Mouse (Mus musculus): ENCODE measurements at regions not wholly inside any gene's neighbourhood (a gene's known extent, or its start where the extent isn't known, plus 50 kb on each side); places are given as distances from the start of the nearest gene placed in this dataset.
A peak's percentile ranks its signal among the peaks of the same experiment; 100 is the strongest.

GRCm38 (mm10) chr3:15237817-15238432, 94.2 kb downstream of the Gm9733 start:
- 68% methylated on average over 5 of the region's 5 CpGs for WGBS

DNA sequence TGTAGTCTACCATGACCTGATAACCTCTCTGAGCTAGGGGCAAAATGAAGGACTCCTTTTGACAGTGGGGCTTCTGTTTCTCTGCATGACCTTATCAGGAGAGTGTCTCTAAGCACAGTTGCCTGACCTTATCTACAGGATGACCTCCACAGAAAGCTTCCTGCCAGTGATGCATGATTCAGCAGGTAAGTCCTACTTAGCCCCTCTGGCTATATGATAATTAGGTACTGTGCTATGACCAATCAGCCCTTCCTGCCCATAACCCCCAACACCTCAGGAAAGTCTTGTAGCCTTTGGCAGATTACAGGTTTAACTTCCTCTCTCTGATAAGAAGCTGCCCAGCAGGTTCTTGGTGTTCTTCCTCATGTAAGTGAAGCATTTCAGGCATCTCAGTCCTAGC, 89.7 kb downstream of the Gm9733 start:
- no peak for ATAC-seq (replicated peaks; ENCODE audit: low FRiP score, low TSS enrichment, low read depth)
- Histone ChIP-seq H3K9me3 (ENCODE audit: control insufficient read depth, low read length) (no peaks in the 10 kb centered on the region), H3K9ac (ENCODE audit: low read length) (no peak overlapping the region), H3K4me2 (ENCODE audit: low read length) (no peak overlapping the region), H3K36me3 (ENCODE audit: control insufficient read depth, insufficient read depth, low read length) (no peaks in the 10 kb centered on the region), H3K4me3 (ENCODE audit: low read depth, low read length) (no peak overlapping the region), H3K27ac (ENCODE audit: low read depth) (no peak overlapping the region), H3K4me1 (replicated peaks; ENCODE audit: control insufficient read depth, insufficient read depth, low read length) (no peaks in the 10 kb centered on the region), H3K27me3 (replicated peaks; ENCODE audit: control insufficient read depth, insufficient read depth, low read length) (no peaks in the 10 kb centered on the region)
- no peak for DNase-seq (ENCODE audit: low spot score)

More at GRCm38 (mm10) chr3:15237817-15238432, 94.2 kb downstream of the Gm9733 start:
- no peak overlapping the region for H3K27ac ChIP-seq (ENCODE audit: low read depth)
- no peak for ATAC-seq (replicated peaks; ENCODE audit: low FRiP score, low TSS enrichment, low read depth)
- H3K9me3 ChIP-seq (ENCODE audit: control insufficient read depth, low read length) = no peaks in the 10 kb centered on the region
- H3K36me3 ChIP-seq (ENCODE audit: control insufficient read depth, insufficient read depth, low read length) = no peaks in the 10 kb centered on the region
- DNase-seq (ENCODE audit: low spot score) = no peak
- no peak overlapping the region for H3K9ac ChIP-seq (ENCODE audit: low read length)
- no peaks in the 10 kb centered on the region for H3K27me3 ChIP-seq (replicated peaks; ENCODE audit: control insufficient read depth, insufficient read depth, low read length)
- no peaks in the 10 kb centered on the region for H3K4me1 ChIP-seq (replicated peaks; ENCODE audit: control insufficient read depth, insufficient read depth, low read length)
- H3K4me2 ChIP-seq (ENCODE audit: low read length) = no peak overlapping the region
- no peak overlapping the region for H3K4me3 ChIP-seq (ENCODE audit: low read depth, low read length)

DNA sequence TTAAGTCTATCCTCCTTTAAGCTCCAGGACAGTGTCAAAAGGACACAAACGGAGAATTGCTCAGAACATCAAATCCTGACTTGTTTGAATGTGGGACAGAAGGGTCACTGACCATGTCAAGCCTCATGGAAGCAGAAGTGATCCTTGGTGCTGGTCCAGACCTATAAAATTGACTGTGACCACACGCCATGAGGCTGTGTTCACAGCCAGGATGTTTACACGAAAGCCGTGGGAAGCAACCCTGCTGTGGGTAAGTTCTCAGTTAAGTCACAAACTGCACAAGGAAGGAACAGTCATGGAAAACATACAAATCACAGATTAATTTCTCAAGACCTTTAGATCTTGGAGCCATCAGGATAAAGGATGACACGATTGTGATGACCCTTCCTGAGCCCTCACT, 88.5 kb downstream of the Gm9733 start:
- Histone ChIP-seq H3K27ac (ENCODE audit: low read depth) (no peak overlapping the region), H3K9ac (ENCODE audit: low read length) (no peak overlapping the region), H3K9me3 (ENCODE audit: control insufficient read depth, low read length) (no peaks in the 10 kb centered on the region), H3K36me3 (ENCODE audit: control insufficient read depth, insufficient read depth, low read length) (no peaks in the 10 kb centered on the region), H3K4me2 (ENCODE audit: low read length) (no peak overlapping the region), H3K4me1 (replicated peaks; ENCODE audit: control insufficient read depth, insufficient read depth, low read length) (no peaks in the 10 kb centered on the region), H3K27me3 (replicated peaks; ENCODE audit: control insufficient read depth, insufficient read depth, low read length) (no peaks in the 10 kb centered on the region), H3K4me3 (ENCODE audit: low read depth, low read length) (no peak overlapping the region)
- no peak for DNase-seq (ENCODE audit: low spot score)
- no peak for ATAC-seq (replicated peaks; ENCODE audit: low FRiP score, low TSS enrichment, low read depth)
- 50% methylated on average over 5 of the region's 5 CpGs for WGBS

DNA sequence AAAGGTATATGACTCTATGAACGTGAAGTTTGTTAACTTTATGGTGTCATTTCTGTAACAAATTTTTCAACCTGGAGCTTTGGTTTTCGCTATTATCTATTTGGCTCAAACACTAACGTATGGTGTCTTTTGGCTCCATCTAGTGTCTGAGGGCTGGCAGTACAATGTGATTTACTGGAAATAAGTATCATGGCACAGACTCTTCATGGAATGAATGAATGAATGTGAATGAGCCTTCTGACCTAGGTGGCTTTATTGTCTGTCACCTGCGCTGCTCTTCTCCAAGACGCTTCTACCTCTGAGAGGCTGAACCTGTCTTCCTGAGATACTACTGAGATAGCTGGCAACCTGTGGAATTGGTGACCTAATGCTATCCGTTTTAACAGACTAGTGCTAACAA, 87.1 kb downstream of the Gm9733 start:
- Histone ChIP-seq H3K36me3 (ENCODE audit: control insufficient read depth, insufficient read depth, low read length) (no peaks in the 10 kb centered on the region), H3K9me3 (ENCODE audit: control insufficient read depth, low read length) (no peaks in the 10 kb centered on the region), H3K4me3 (ENCODE audit: low read depth, low read length) (no peak overlapping the region), H3K4me1 (replicated peaks; ENCODE audit: control insufficient read depth, insufficient read depth, low read length) (no peaks in the 10 kb centered on the region), H3K27me3 (replicated peaks; ENCODE audit: control insufficient read depth, insufficient read depth, low read length) (no peaks in the 10 kb centered on the region), H3K9ac (ENCODE audit: low read length) (no peak overlapping the region), H3K27ac (ENCODE audit: low read depth) (no peak overlapping the region), H3K4me2 (ENCODE audit: low read length) (no peak overlapping the region)
- ATAC-seq (replicated peaks; ENCODE audit: low FRiP score, low TSS enrichment, low read depth) = 0 out of 2 replicates have a peak, but pooled peaks have one; percentile 27
- WGBS = 23% methylated on average over 6 of the region's 6 CpGs
- DNase-seq (ENCODE audit: low spot score) = peak; percentile 51
